Mouse (Mus musculus): ENCODE data around the gene Nkain1. TPM values are rescaled to one million over a fixed set of nuclear protein-coding genes. Genes with fewer than 3 reads are reported as not detected.
A peak's percentile ranks its signal among the peaks of the same experiment; 100 is the strongest.

Gene Nkain1
- polyA plus RNA-seq, 1 experiment: 19.6 TPM

- TF ChIP-seq POLR2AphosphoS2 (IDR thresholded peaks at IDR 0.05; ENCODE audit: insufficient read length, low read depth) (no peak), REST (IDR thresholded peaks at IDR 0.05; ENCODE audit: insufficient read depth, insufficient read length) (no peak), MYOG (IDR thresholded peaks at IDR 0.05; ENCODE audit: control insufficient read depth in 1 of 3, insufficient read depth in 1 of 3, insufficient read length in 2 of 3, low read depth in 2 of 3) (no peak)
These were observed 36.6 kb downstream of the Nkain1 start for GRCm38 (mm10) chr4:130537371-130537770.

GRCm38 (mm10) chr4:130535789-130536188 lies 38.2 kb downstream of the Nkain1 start:
- Histone ChIP-seq H3K4me2 (ENCODE audit: low read depth) (no peak overlapping the region), H3ac (ENCODE audit: control insufficient read depth, insufficient read length) (no peak overlapping the region), H3K79me2 (ENCODE audit: control insufficient read depth, insufficient read depth) (no peaks in the 10 kb centered on the region), H3K36me3 (ENCODE audit: control insufficient read depth, insufficient read depth) (no peaks in the 10 kb centered on the region), H3K27me3 (ENCODE audit: control insufficient read depth, insufficient read depth, insufficient read length) (no peaks in the 10 kb centered on the region), H3K4me3 (no peak overlapping the region)
- no peak for TF ChIP-seq REST (IDR thresholded peaks at IDR 0.05; ENCODE audit: insufficient read depth, insufficient read length)
- no peak for TF ChIP-seq MAX (IDR thresholded peaks at IDR 0.05; ENCODE audit: low read depth)
- no peak for TF ChIP-seq MYOD1 (IDR thresholded peaks at IDR 0.05; ENCODE audit: control insufficient read depth in 1 of 3, insufficient read length in 2 of 3, low read depth in 2 of 3)
- TF ChIP-seq SRF (IDR thresholded peaks at IDR 0.05; ENCODE audit: control insufficient read depth, insufficient read length, low read depth): no peak
- TF ChIP-seq CEBPB (IDR thresholded peaks at IDR 0.05; ENCODE audit: insufficient read depth, poor library complexity, severe bottlenecking): no peak
- no peak for TF ChIP-seq USF1 (IDR thresholded peaks at IDR 0.05; ENCODE audit: low read depth)
- no peak for TF ChIP-seq TCF12 (IDR thresholded peaks at IDR 0.05; ENCODE audit: insufficient read depth, poor library complexity, severe bottlenecking)
- no peak for TF ChIP-seq POLR2A (IDR thresholded peaks at IDR 0.05; ENCODE audit: insufficient read length, low read depth)
- no peak for TF ChIP-seq MYOG (IDR thresholded peaks at IDR 0.05; ENCODE audit: control insufficient read depth in 1 of 3, insufficient read depth in 1 of 3, insufficient read length in 2 of 3, low read depth in 2 of 3)
- TF ChIP-seq E2F4 (IDR thresholded peaks at IDR 0.05; ENCODE audit: insufficient read depth): no peak

More at GRCm38 (mm10) chr4:130537371-130537770, 36.6 kb downstream of the Nkain1 start:
- H3K79me2 ChIP-seq (ENCODE audit: control insufficient read depth, insufficient read depth): no peaks in the 10 kb centered on the region
- no peak overlapping the region for H3K4me3 ChIP-seq
- no peaks in the 10 kb centered on the region for H3K27me3 ChIP-seq (ENCODE audit: control insufficient read depth, insufficient read depth, insufficient read length)
- no peak overlapping the region for H3ac ChIP-seq (ENCODE audit: control insufficient read depth, insufficient read length)
- no peak overlapping the region for H3K4me2 ChIP-seq (ENCODE audit: low read depth)
- no peaks in the 10 kb centered on the region for H3K36me3 ChIP-seq (ENCODE audit: control insufficient read depth, insufficient read depth)

- TF ChIP-seq MAX (IDR thresholded peaks at IDR 0.05; ENCODE audit: low read depth) (no peak), POLR2AphosphoS2 (IDR thresholded peaks at IDR 0.05; ENCODE audit: insufficient read length, low read depth) (no peak), E2F4 (IDR thresholded peaks at IDR 0.05; ENCODE audit: insufficient read depth) (no peak), MYOD1 (IDR thresholded peaks at IDR 0.05; ENCODE audit: control insufficient read depth in 1 of 3, insufficient read length in 2 of 3, low read depth in 2 of 3) (no peak), TCF3 (IDR thresholded peaks at IDR 0.05; ENCODE audit: insufficient read length, low read depth) (no peak), POLR2A (IDR thresholded peaks at IDR 0.05; ENCODE audit: insufficient read length, low read depth) (no peak), TCF12 (IDR thresholded peaks at IDR 0.05; ENCODE audit: insufficient read depth, poor library complexity, severe bottlenecking) (no peak), MYOG (IDR thresholded peaks at IDR 0.05; ENCODE audit: control insufficient read depth in 1 of 3, insufficient read depth in 1 of 3, insufficient read length in 2 of 3, low read depth in 2 of 3) (no peak), SRF (IDR thresholded peaks at IDR 0.05; ENCODE audit: control insufficient read depth, insufficient read length, low read depth) (no peak), CEBPB (IDR thresholded peaks at IDR 0.05; ENCODE audit: insufficient read depth, poor library complexity, severe bottlenecking) (no peak), REST (IDR thresholded peaks at IDR 0.05; ENCODE audit: insufficient read depth, insufficient read length) (no peak), USF1 (IDR thresholded peaks at IDR 0.05; ENCODE audit: low read depth) (no peak)
- no peak overlapping the region for H3K4me2 ChIP-seq (ENCODE audit: low read depth)
- no peak overlapping the region for H3K4me3 ChIP-seq
- H3K27me3 ChIP-seq (ENCODE audit: control insufficient read depth, insufficient read depth, insufficient read length): no peaks in the 10 kb centered on the region
- H3K36me3 ChIP-seq (ENCODE audit: control insufficient read depth, insufficient read depth): no peaks in the 10 kb centered on the region
- H3ac ChIP-seq (ENCODE audit: control insufficient read depth, insufficient read length): no peak overlapping the region
- H3K79me2 ChIP-seq (ENCODE audit: control insufficient read depth, insufficient read depth): no peaks in the 10 kb centered on the region
These were observed 40.0 kb downstream of the Nkain1 start for GRCm38 (mm10) chr4:130533975-130534374.

- Histone ChIP-seq H3K4me3 (no peak overlapping the region), H3K4me2 (ENCODE audit: low read depth) (no peak overlapping the region), H3K36me3 (ENCODE audit: control insufficient read depth, insufficient read depth) (no peaks in the 10 kb centered on the region), H3K79me2 (ENCODE audit: control insufficient read depth, insufficient read depth) (no peaks in the 10 kb centered on the region), H3K27me3 (ENCODE audit: control insufficient read depth, insufficient read depth, insufficient read length) (no peaks in the 10 kb centered on the region), H3ac (ENCODE audit: control insufficient read depth, insufficient read length) (no peak overlapping the region)
- TF ChIP-seq USF1 (IDR thresholded peaks at IDR 0.05; ENCODE audit: low read depth): no peak
- TF ChIP-seq REST (IDR thresholded peaks at IDR 0.05; ENCODE audit: insufficient read depth, insufficient read length): peak; percentile 57
- TF ChIP-seq POLR2A (IDR thresholded peaks at IDR 0.05; ENCODE audit: insufficient read length, low read depth): no peak
These were observed 41.6 kb downstream of the Nkain1 start for GRCm38 (mm10) chr4:130532347-130532746.

- Histone ChIP-seq H3K4me3 (no peak overlapping the region), H3K36me3 (ENCODE audit: control insufficient read depth, insufficient read depth) (no peaks in the 10 kb centered on the region), H3ac (ENCODE audit: control insufficient read depth, insufficient read length) (no peak overlapping the region), H3K4me2 (ENCODE audit: low read depth) (peak overlapping the region; percentile 48), H3K79me2 (ENCODE audit: control insufficient read depth, insufficient read depth) (no peaks in the 10 kb centered on the region), H3K27me3 (ENCODE audit: control insufficient read depth, insufficient read depth, insufficient read length) (no peaks in the 10 kb centered on the region)
- TF ChIP-seq REST (IDR thresholded peaks at IDR 0.05; ENCODE audit: insufficient read depth, insufficient read length): no peak
- TF ChIP-seq USF1 (IDR thresholded peaks at IDR 0.05; ENCODE audit: low read depth): no peak
- TF ChIP-seq SRF (IDR thresholded peaks at IDR 0.05; ENCODE audit: control insufficient read depth, insufficient read length, low read depth): no peak
- TF ChIP-seq MYOG (IDR thresholded peaks at IDR 0.05; ENCODE audit: control insufficient read depth in 1 of 3, insufficient read depth in 1 of 3, insufficient read length in 2 of 3, low read depth in 2 of 3): no peak
- TF ChIP-seq MAX (IDR thresholded peaks at IDR 0.05; ENCODE audit: low read depth): no peak
These were observed 42.2 kb downstream of the Nkain1 start for GRCm38 (mm10) chr4:130531645-130532280.
